Mouse (Mus musculus) ES-E14 (cell line): ENCODE data around the gene Minpp1. TPM values are rescaled to one million over a fixed set of nuclear protein-coding genes. Genes with fewer than 3 reads are reported as not detected.
"Not testable (repeated sequence)": the region's sequence is repeated elsewhere in the genome, so short reads cannot be mapped to it uniquely, and the experiment has no call there.

ENCODE experiments used
- DNase-seq: peaks from one replicate; pipeline ENCODE4 v3.0.0-alpha.2; 2013; ENCODE audit warnings: low read depth, low spot score
- H3K27ac ChIP-seq: 2 replicates; pipeline ENCODE4 v1.5.1; 2012; ENCODE audit warnings: low read depth, mild to moderate bottlenecking, low read length, moderate library complexity, mixed read lengths; ENCODE audit not compliant: poor library complexity, insufficient read depth, severe bottlenecking
- H3K36me3 ChIP-seq: 2 replicates; pipeline ENCODE4 v1.6.1; 2012; ENCODE audit warnings: mild to moderate bottlenecking, low read length, moderate library complexity, mixed read lengths; ENCODE audit not compliant: control insufficient read depth, poor library complexity, insufficient read depth, severe bottlenecking
- H3K4me1 ChIP-seq, 2 experiments: fragments of 150-350 bp in 1 of 2; sonication (generic) in 1 of 2; 2 replicates each; pipeline ENCODE4 v1.6.1; 2012; ENCODE audit warnings: low read length in 2 of 2, mild to moderate bottlenecking in 1 of 2, mixed read lengths in 1 of 2; ENCODE audit not compliant: control insufficient read depth in 2 of 2, insufficient read depth in 2 of 2, poor library complexity in 1 of 2
- H3K4me3 ChIP-seq, 2 experiments: fragments of 150-350 bp in 1 of 2; sonication (generic) in 1 of 2; 2 replicates each; pipeline ENCODE4 v1.5.1; 2012; ENCODE audit warnings: low read length in 2 of 2, low read depth in 1 of 2, mild to moderate bottlenecking in 1 of 2, mixed read lengths in 1 of 2; ENCODE audit not compliant: insufficient read depth in 1 of 2, poor library complexity in 1 of 2, severe bottlenecking in 1 of 2
- H3K9ac ChIP-seq: 2 replicates; pipeline ENCODE4 v1.6.1; 2012; ENCODE audit warnings: low read depth, mild to moderate bottlenecking, low read length, mixed read lengths; ENCODE audit not compliant: poor library complexity, insufficient read depth, severe bottlenecking
- H3K9me3 ChIP-seq: fragments of 150-350 bp; sonication (generic); 2 replicates; pipeline ENCODE4 v1.6.1; 2012; ENCODE audit warnings: low read depth, mild to moderate bottlenecking, low read length; ENCODE audit not compliant: control insufficient read depth, insufficient read depth
- CHD2 ChIP-seq: IDR thresholded peaks from 2 replicates; pipeline ENCODE4 v1.6.1; 2014; ENCODE audit warnings: mild to moderate bottlenecking, low read depth, low read length, inconsistent platforms
- HCFC1 ChIP-seq: IDR thresholded peaks from 2 replicates; pipeline ENCODE4 v1.6.1; 2012; ENCODE audit warnings: low read length, inconsistent platforms, borderline replicate concordance; ENCODE audit not compliant: insufficient read depth
- MAFK ChIP-seq: IDR thresholded peaks from 2 replicates; pipeline ENCODE4 v1.6.1; 2014; ENCODE audit warnings: mild to moderate bottlenecking, low read depth, low read length, inconsistent platforms; ENCODE audit not compliant: insufficient read depth
- ZC3H11A ChIP-seq: IDR thresholded peaks from 2 replicates; pipeline ENCODE4 v1.6.1; 2012; ENCODE audit warnings: low read depth, mild to moderate bottlenecking, inconsistent platforms, low read length, borderline replicate concordance
- ZNF384 ChIP-seq: IDR thresholded peaks from 2 replicates; pipeline ENCODE4 v1.6.1; 2012; ENCODE audit warnings: low read depth, low read length, inconsistent platforms
- in situ Hi-C, 2 experiments: fragments of 600-800 bp; cut with MboI; formaldehyde crosslinking; loops; one replicate each; pipeline ENCODE4 v1.15.1; 2025; ENCODE audit warnings: low sequenced_read_pairs in 2 of 2, inconsistent platforms in 1 of 2; ENCODE audit not compliant: unreplicated experiment in 2 of 2
- total RNA-seq: library from RNA; depleted of rRNA; stranded (reverse); fragments of 300-350 nt; gene quantifications from 2 replicates; pipeline ENCODE4 v1.2.3, GENCODE M21; 2012

Gene Minpp1
- total RNA-seq, 1 experiment = 60.8 TPM

- Histone ChIP-seq H3K36me3 (no peaks in the 10 kb centered on the region), H3K27ac (no peak overlapping the region), H3K9ac (no peak overlapping the region), H3K4me1 (no peaks in the 10 kb centered on the region), H3K4me3 (no peak overlapping the region), H3K9me3 (no peaks in the 10 kb centered on the region)
- DNase-seq = no peak
- TF ChIP-seq MAFK = no peak
- no peak for TF ChIP-seq CHD2
- in situ Hi-C loops = loop anchor here (10.0 to 25.0 kb wide), 2 partner anchors 482 to 494 kb away; no protein-coding TSS in a partner anchor
These were observed 28.8 kb upstream of the Minpp1 start for GRCm38 (mm10) chr19:32456744-32457143.

GRCm38 (mm10) chr19:32457631-32458030, 27.9 kb upstream of the Minpp1 start:
- H3K9ac ChIP-seq, H3K36me3 ChIP-seq, H3K4me1 ChIP-seq, H3K9me3 ChIP-seq, H3K4me3 ChIP-seq, DNase-seq, H3K27ac ChIP-seq: not testable (repeated sequence)
- in situ Hi-C loops = loop anchor here (10.0 to 25.0 kb wide), 2 partner anchors 483 to 495 kb away; no protein-coding TSS in a partner anchor

GRCm38 (mm10) chr19:32463037-32463436, 22.5 kb upstream of the Minpp1 start:
- TF ChIP-seq CHD2 (no peak), ZC3H11A (no peak), MAFK (no peak), ZNF384 (no peak), HCFC1 (no peak)
- no peak for DNase-seq
- Histone ChIP-seq H3K9me3 (no peaks in the 10 kb centered on the region), H3K9ac (no peak overlapping the region), H3K4me3 (no peak overlapping the region), H3K36me3 (no peaks in the 10 kb centered on the region), H3K27ac (no peak overlapping the region), H3K4me1 (no peaks in the 10 kb centered on the region)
- in situ Hi-C loops = loop anchor here in 1 of 2 experiments (25.0 kb wide), 1 partner anchor 501 kb away; no protein-coding TSS in a partner anchor

- in situ Hi-C loops = loop anchor here in 1 of 2 experiments (25.0 kb wide), 1 partner anchor 503 kb away; no protein-coding TSS in a partner anchor
- Histone ChIP-seq H3K27ac (no peak overlapping the region), H3K4me1 (no peaks in the 10 kb centered on the region)
These were observed 20.3 kb upstream of the Minpp1 start for GRCm38 (mm10) chr19:32465228-32465627.

GRCm38 (mm10) chr19:32466478-32466877, 19.1 kb upstream of the Minpp1 start, which contains the start of gene Rpl9-ps6:
Rpl9-ps6 (minus strand) TSS chr19:32466578.
- no peak within 1 kb of the TSS for H3K27ac ChIP-seq
- H3K4me1 ChIP-seq = no peaks in the 10 kb centered on the region
- in situ Hi-C loops = loop anchor here in 1 of 2 experiments (25.0 kb wide), 1 partner anchor 504 kb away; no protein-coding TSS in a partner anchor
- no peaks in the 10 kb centered on the region for H3K36me3 ChIP-seq
- H3K4me3 ChIP-seq = no peak within 1 kb of the TSS
- TF ChIP-seq ZC3H11A (no peak), ZNF384 (no peak), HCFC1 (no peak), MAFK (no peak), CHD2 (no peak)
- H3K9ac ChIP-seq = no peak within 1 kb of the TSS
- H3K9me3 ChIP-seq = no peaks in the 10 kb centered on the region
- DNase-seq = no peak

More at GRCm38 (mm10) chr19:32465228-32465627, 20.3 kb upstream of the Minpp1 start:
- TF ChIP-seq ZNF384 (no peak), HCFC1 (no peak), MAFK (no peak), ZC3H11A (no peak), CHD2 (no peak)
- no peak for DNase-seq
- H3K9ac ChIP-seq = no peak overlapping the region
- H3K9me3 ChIP-seq = no peaks in the 10 kb centered on the region
- no peaks in the 10 kb centered on the region for H3K36me3 ChIP-seq
- H3K4me3 ChIP-seq = no peak overlapping the region
